Mouse (Mus musculus): ENCODE data around the gene Fndc9. TPM values are rescaled to one million over a fixed set of nuclear protein-coding genes. Genes with fewer than 3 reads are reported as not detected.

Fndc9 gene
- polyA plus RNA-seq (2015; fragmentation: Nextera tagmentation; extraction: Ambion mirVana) = 0.11 and 0.15 TPM in 2 replicates

DNA sequence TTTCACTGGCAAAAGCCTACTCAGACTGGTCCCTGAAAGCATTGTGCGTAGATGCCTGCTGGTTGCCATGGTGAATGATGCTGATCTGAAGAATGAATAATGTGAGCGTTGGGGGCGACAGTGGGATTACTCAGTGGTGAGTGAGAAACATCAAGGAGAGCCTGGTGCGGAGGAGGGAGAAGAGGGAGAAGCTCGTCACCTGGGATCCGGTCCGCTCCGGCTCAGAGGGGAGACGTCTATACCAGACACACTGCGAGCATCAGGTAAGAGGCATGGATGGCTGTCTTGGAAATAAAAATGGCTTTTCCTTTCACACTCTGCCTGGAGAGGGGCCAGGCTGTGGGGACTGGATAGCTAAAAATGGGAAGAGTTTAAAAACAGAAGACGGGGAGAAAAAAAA lies at the start of gene Fndc9:
Gene Fndc9 (plus strand): TSS at position 198 of the 400 bp plus-strand sequence.
- ATAC-seq (ENCODE audit: insufficient number of reproducible peaks, insufficient read depth, low FRiP score, low TSS enrichment, low read depth) = no peak
- no peaks in the 10 kb centered on the region; the same call in 1 of the 2 replicates for H3K36me3 ChIP-seq
- no peaks in the 10 kb centered on the region for H3K4me1 ChIP-seq
- no peak within 1 kb of the TSS for H3K4me3 ChIP-seq
- no peak within 1 kb of the TSS for H3K4me2 ChIP-seq
- WGBS = 78% methylated on average over 11 of the region's 11 CpGs
- no peaks in the 10 kb centered on the region for H3K9me3 ChIP-seq
- no peak within 1 kb of the TSS for H3K9ac ChIP-seq
- H3K27ac ChIP-seq = no peak within 1 kb of the TSS
- H3K27me3 ChIP-seq = no peaks in the 10 kb centered on the region

DNA sequence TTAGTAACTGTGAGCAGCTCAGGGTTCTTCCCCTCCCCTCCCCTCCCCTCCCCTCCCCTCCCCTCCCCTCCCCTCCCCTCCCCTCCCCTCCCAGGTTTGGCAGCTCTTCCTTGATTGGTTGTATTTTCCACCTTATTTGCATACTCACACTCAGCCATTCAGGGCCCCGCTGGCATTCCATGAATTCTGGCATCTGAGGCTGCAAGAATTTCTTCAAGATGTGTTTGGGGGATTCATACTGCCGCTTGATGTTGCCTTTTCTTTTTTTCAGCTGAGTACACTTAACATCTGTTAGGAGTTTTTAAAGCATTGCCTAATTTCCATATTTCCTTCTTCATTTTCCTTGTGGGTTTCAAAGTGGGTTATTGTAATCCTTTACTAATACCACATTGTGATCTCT lies 47.0 kb upstream of the Fndc9 start:
- no peak for ATAC-seq (ENCODE audit: insufficient number of reproducible peaks, insufficient read depth, low FRiP score, low TSS enrichment, low read depth)
- Histone ChIP-seq H3K9ac (no peak overlapping the region), H3K27me3 (no peaks in the 10 kb centered on the region), H3K27ac (peak overlapping the region; percentile 84; the same call in 1 of the 2 replicates), H3K36me3 (no peaks in the 10 kb centered on the region), H3K4me3 (no peak overlapping the region), H3K4me2 (no peak overlapping the region), H3K9me3 (no peaks in the 10 kb centered on the region), H3K4me1 (peaks cover 22% of the 10 kb centered on the region)
- 14% methylated on average over 2 of the region's 2 CpGs for WGBS

DNA sequence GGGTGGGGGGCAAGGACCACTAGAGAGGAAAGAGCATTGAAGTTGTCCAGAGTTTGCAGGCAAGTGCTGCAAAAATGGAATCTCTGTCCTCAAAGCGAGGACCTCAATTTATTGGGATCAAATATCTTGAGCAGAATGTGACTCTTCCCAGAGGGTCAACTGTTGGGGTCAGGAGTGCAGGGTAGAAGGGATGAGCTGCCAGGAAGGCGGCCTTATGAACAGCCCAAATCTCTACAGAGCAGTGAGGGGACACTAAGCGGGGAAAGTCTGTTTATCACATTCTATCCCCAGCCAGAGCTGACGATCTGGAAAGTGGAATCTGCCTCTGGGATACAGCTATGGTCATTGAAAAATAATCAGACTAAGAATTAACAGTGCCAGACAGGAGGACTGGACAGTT lies 41.2 kb upstream of the Fndc9 start:
- Histone ChIP-seq H3K27ac (no peak overlapping the region), H3K9me3 (no peaks in the 10 kb centered on the region), H3K4me2 (no peak overlapping the region), H3K4me1 (peaks cover 9% of the 10 kb centered on the region), H3K4me3 (no peak overlapping the region), H3K27me3 (no peaks in the 10 kb centered on the region; the same call in 1 of the 2 replicates), H3K9ac (no peak overlapping the region), H3K36me3 (peaks cover 19% of the 10 kb centered on the region)
- WGBS = 57% methylated on average over 4 of the region's 4 CpGs
- no peak for ATAC-seq (ENCODE audit: insufficient number of reproducible peaks, insufficient read depth, low FRiP score, low TSS enrichment, low read depth)

DNA sequence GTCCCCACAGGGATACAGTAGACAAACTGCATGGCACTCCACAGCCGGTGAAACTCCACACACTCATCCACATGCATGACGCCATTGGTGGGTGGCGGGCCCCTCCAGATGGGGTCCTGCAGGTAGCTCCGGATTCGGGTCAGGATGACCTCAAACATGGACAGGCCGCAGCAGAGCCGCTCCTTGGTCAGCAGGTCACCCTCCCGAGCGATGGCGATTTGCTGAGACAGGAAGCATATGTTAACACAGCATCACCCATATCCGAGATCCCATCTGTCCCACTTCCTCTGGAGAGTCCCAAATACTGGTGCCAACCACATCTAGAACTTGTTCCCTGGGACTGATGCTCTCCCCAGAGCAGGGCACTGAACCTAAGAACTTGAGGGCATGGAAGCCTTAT lies 34.7 kb upstream of the Fndc9 start:
- no peak overlapping the region for H3K4me3 ChIP-seq

DNA sequence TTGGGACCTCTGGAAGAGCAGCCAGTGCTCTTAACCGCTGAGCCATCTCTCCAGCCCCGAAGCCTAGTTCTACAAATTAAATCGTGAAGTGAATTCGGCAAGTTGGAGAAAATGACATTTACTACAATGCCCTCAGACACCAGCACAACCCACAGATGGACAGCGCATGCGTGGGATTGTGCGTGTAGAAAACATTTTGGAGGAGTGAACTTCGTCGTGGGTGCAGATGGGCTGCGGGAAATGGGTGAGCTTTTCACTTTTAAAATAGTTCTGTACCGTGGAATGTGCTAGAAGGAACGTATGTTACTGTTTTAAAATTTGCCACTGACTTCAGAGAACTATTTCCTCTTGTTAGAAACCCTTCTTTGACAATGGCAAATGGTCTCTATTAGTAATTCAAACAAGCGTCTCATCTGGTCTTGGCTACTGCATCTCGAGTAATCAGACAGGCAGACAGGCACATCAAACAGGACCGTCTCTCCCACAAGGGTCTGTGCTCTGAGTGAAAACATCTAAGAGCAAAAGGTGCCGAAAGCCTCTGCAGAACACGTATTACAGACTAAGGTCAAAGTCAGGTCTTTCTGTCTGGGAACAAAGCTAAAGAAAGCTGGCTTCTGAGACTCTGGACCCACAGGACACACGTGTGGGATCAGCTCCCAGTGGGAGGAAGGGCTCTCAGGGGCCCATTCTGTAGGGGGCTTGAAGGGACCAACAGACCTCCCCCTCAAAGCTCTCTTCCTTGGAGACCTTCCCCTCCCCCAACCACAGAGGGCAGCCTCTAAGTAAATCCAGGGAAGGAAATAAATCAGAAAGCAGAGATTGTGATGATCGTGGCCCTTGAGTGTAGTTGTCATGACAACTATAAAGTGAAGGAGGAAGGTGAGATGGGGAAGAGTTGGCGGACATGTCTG lies 33.4 kb upstream of the Fndc9 start:
- WGBS = 37% methylated on average over 20 of the region's 20 CpGs
- Histone ChIP-seq H3K4me2 (no peak overlapping the region), H3K36me3 (peaks cover 8% of the 10 kb centered on the region), H3K27ac (no peak overlapping the region), H3K4me1 (peaks cover 21% of the 10 kb centered on the region), H3K9me3 (no peaks in the 10 kb centered on the region), H3K4me3 (no peak overlapping the region), H3K27me3 (no peaks in the 10 kb centered on the region; the same call in 1 of the 2 replicates), H3K9ac (no peak overlapping the region)
- no peak for ATAC-seq (ENCODE audit: insufficient number of reproducible peaks, insufficient read depth, low FRiP score, low TSS enrichment, low read depth)

More for the DNA sequence above, 34.7 kb upstream of the Fndc9 start:
- H3K4me2 ChIP-seq = no peak overlapping the region
- no peaks in the 10 kb centered on the region; the same call in 1 of the 2 replicates for H3K27me3 ChIP-seq
- no peak overlapping the region for H3K27ac ChIP-seq
- 0 out of 2 replicates have a peak, but pooled peaks have one; percentile 37 for ATAC-seq (ENCODE audit: insufficient number of reproducible peaks, insufficient read depth, low FRiP score, low TSS enrichment, low read depth)
- H3K9me3 ChIP-seq = no peaks in the 10 kb centered on the region
- H3K4me1 ChIP-seq = peaks cover 17% of the 10 kb centered on the region; the same call in 1 of the 2 replicates
- no peak overlapping the region for H3K9ac ChIP-seq
- H3K36me3 ChIP-seq = peaks cover 15% of the 10 kb centered on the region
- 90% methylated on average over 11 of the region's 11 CpGs for WGBS

DNA sequence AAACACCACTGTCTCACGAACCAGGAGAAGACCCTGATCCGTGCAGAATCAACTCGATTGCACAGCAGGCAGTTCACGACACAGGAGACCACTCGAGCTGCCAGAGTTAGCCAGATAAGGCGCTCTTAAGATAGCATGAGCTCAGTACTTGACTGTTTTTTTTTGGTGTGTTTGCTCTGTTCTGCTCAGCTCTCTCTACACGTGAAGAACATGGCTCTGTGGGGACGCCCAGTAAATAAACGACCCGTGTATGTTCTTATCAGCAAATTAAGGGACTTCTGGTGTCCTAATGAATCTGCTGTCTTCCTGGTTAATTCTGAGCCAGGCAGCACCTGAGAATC lies 32.8 kb upstream of the Fndc9 start:
- 66% methylated on average over 10 of the region's 10 CpGs for WGBS
- Histone ChIP-seq H3K36me3 (peaks cover 8% of the 10 kb centered on the region), H3K9ac (no peak overlapping the region), H3K27ac (no peak overlapping the region), H3K4me1 (peaks cover 21% of the 10 kb centered on the region), H3K4me2 (no peak overlapping the region), H3K9me3 (no peaks in the 10 kb centered on the region), H3K27me3 (no peaks in the 10 kb centered on the region; the same call in 1 of the 2 replicates), H3K4me3 (no peak overlapping the region)
- ATAC-seq (ENCODE audit: insufficient number of reproducible peaks, insufficient read depth, low FRiP score, low TSS enrichment, low read depth) = no peak

DNA sequence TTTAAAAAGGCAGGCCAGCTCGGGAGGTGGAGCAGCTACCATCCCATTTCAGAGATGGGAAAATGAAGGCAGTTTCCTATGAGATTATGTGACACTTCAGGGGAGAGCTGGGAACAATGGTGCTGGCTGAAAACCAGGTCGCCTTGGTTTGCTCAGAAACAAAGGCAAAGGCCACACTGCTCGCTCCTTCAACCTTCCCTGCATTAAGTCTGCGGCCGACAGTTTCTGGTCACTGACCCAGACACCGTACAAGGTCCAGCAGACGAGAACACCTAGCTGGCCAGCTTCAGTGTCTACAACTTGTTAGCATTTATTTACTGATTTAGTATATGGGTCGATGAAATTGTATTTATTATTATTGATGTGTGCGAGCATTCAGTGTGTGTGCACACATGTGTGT lies 30.5 kb upstream of the Fndc9 start:
- Histone ChIP-seq H3K27me3 (no peaks in the 10 kb centered on the region), H3K4me1 (peaks cover 21% of the 10 kb centered on the region), H3K27ac (no peak overlapping the region), H3K9ac (no peak overlapping the region), H3K9me3 (no peaks in the 10 kb centered on the region), H3K36me3 (no peaks in the 10 kb centered on the region), H3K4me3 (no peak overlapping the region), H3K4me2 (no peak overlapping the region)
- ATAC-seq (ENCODE audit: insufficient number of reproducible peaks, insufficient read depth, low FRiP score, low TSS enrichment, low read depth) = no peak
- 88% methylated on average over 9 of the region's 9 CpGs for WGBS

DNA sequence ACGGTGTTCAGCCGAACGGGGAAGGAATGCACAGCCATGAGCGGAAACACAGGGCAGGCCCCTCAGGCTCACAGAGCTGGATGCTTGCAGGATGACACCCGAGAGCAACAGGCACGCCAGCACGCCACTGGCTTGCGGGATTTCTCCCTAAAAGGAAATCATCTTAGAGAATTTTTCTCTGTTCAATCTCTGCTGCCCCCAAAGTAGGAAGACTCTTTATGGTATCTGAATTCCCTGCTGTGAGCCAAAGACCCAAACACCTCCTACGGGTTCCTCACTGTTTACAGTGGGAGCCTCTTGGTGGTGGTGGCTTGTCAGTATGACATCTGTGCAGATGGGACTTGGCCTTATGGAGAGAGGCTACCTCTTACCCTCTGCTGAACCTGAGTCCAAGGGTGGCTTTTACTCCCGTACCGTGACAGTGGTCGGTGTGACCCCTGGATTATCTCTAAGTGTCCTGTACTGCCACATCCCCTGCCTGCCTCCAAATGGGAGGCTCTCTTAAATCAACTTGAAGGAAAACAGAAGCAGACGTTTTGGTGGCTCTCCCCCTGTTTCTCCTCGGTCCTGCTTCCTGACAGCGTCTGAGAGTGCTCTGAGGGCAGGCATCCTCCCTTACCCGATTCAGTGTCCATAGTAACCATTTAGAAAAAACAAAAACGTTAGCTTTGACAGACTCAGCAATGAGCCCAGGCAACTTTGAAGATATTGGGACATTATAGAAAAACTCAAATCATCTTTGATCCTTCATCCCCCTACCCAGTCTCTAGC lies 29.5 kb upstream of the Fndc9 start:
- H3K27me3 ChIP-seq = no peaks in the 10 kb centered on the region
- 52% methylated on average over 17 of the region's 17 CpGs for WGBS
- H3K4me1 ChIP-seq = peaks cover 21% of the 10 kb centered on the region
- no peak for ATAC-seq (ENCODE audit: insufficient number of reproducible peaks, insufficient read depth, low FRiP score, low TSS enrichment, low read depth)
- no peak overlapping the region for H3K27ac ChIP-seq
- H3K9me3 ChIP-seq = no peaks in the 10 kb centered on the region
- H3K4me2 ChIP-seq = no peak overlapping the region
- H3K36me3 ChIP-seq = no peaks in the 10 kb centered on the region
- no peak overlapping the region for H3K4me3 ChIP-seq
- H3K9ac ChIP-seq = no peak overlapping the region

DNA sequence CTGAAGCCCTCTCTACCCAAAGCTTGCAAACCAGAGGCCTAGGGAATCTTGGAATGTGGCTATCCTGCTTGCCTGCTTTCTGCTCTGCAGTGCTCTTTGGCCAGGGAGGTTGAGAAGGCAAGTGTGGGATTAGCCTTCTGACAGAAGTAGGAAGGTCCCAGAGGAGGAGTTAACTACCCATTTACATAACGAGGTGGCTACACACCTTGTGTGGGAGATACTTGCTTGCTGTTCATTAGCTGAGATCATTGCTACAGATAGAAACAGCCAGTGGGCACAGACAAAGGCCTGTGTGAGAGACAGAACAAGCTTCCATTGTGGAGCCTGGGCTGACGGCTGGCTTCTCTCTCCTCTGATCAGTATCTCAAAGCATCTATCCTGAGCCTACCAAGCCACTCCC lies 25.4 kb upstream of the Fndc9 start:
- H3K4me1 ChIP-seq = peaks cover 28% of the 10 kb centered on the region
- no peaks in the 10 kb centered on the region for H3K9me3 ChIP-seq
- no peaks in the 10 kb centered on the region for H3K27me3 ChIP-seq
- no peak overlapping the region for H3K9ac ChIP-seq
- no peak overlapping the region for H3K4me3 ChIP-seq
- 47% methylated on average over 2 of the region's 2 CpGs for WGBS
- no peak overlapping the region for H3K27ac ChIP-seq
- H3K4me2 ChIP-seq = no peak overlapping the region
- no peaks in the 10 kb centered on the region for H3K36me3 ChIP-seq
- ATAC-seq (ENCODE audit: insufficient number of reproducible peaks, insufficient read depth, low FRiP score, low TSS enrichment, low read depth) = no peak

DNA sequence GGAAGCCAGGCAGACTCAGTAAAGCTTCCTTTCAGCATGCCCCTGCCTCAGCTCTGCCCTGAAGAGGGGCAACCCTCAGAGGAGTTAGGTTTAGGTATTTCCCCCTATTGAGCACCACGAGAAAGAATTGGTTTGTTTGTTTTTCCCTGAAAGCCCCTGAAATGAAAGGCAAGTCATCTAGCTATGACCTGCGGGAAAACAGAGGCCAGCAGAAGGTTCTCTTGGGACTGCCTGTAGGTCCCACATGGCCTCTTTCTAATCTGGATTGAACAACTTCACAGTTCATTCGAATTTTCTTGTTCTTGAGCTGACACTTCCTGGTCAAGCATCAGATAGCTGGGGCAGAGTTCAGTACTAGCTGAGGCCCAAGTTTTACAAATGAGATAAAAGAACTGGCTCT lies 23.5 kb upstream of the Fndc9 start:
- WGBS = 29% methylated on average over 3 of the region's 3 CpGs
- no peak for ATAC-seq (ENCODE audit: insufficient number of reproducible peaks, insufficient read depth, low FRiP score, low TSS enrichment, low read depth)
- Histone ChIP-seq H3K27me3 (no peaks in the 10 kb centered on the region), H3K36me3 (no peaks in the 10 kb centered on the region), H3K4me3 (no peak overlapping the region), H3K4me2 (no peak overlapping the region), H3K9me3 (no peaks in the 10 kb centered on the region), H3K4me1 (peaks cover 29% of the 10 kb centered on the region), H3K27ac (no peak overlapping the region), H3K9ac (no peak overlapping the region)

DNA sequence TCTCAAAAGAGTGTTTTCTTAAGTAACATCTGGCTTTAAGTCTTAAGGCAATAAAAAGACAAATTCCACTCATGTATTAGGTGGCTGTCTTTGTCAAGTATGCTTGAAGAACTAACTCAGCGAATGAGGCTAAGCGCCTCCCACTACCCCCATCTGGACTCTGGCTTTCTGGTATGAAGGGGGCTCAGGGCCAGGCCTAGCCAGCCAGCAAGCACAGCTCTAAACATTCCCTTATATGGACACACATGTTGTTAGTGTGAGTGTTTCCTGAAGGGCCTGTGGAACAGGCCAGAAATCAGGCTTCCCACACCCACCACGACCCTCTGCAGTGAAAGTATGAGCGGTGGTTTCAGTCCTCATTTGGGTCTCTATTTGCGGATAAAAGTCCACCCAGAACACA lies 21.5 kb upstream of the Fndc9 start:
- Histone ChIP-seq H3K27ac (peak overlapping the region; percentile 90), H3K9ac (peak overlapping the region; percentile 51; the same call in 1 of the 2 replicates), H3K36me3 (no peaks in the 10 kb centered on the region), H3K4me1 (peaks cover 29% of the 10 kb centered on the region), H3K9me3 (no peaks in the 10 kb centered on the region), H3K4me2 (no peak overlapping the region), H3K27me3 (no peaks in the 10 kb centered on the region), H3K4me3 (no peak overlapping the region)
- WGBS = 38% methylated on average over 5 of the region's 5 CpGs
- ATAC-seq (ENCODE audit: insufficient number of reproducible peaks, insufficient read depth, low FRiP score, low TSS enrichment, low read depth) = 0 out of 2 replicates have a peak, but pooled peaks have one; percentile 50
